Mouse (Mus musculus) forebrain, embryonic 13.5 days (tissue): Measurements from ENCODE around the gene Dscam. TPM values are rescaled to one million over a fixed set of nuclear protein-coding genes. Genes with fewer than 3 reads are reported as not detected.

Experiments
- ATAC-seq: fragments of 200-750 bp; cut with Nextera tagmentation; 2 replicates; pipeline ENCODE4 v1.8.0; 2017
- H3K27ac ChIP-seq: fragments of 300-500 bp; sonication (generic); 2 replicates; pipeline ENCODE4 v1.5.1; 2015; ENCODE audit warnings: inconsistent platforms, mild to moderate bottlenecking, moderate library complexity
- H3K27me3 ChIP-seq: fragments of 300-500 bp; sonication (generic); 2 replicates; pipeline ENCODE4 v1.6.1; 2015; ENCODE audit warnings: mild to moderate bottlenecking, inconsistent platforms
- H3K36me3 ChIP-seq: fragments of 300-500 bp; sonication (generic); 2 replicates; pipeline ENCODE4 v1.6.1; 2015; ENCODE audit warnings: mild to moderate bottlenecking, inconsistent platforms; ENCODE audit not compliant: poor library complexity, severe bottlenecking
- H3K4me1 ChIP-seq: fragments of 300-500 bp; sonication (generic); 2 replicates; pipeline ENCODE4 v1.6.1; 2015; ENCODE audit warnings: inconsistent platforms
- H3K4me2 ChIP-seq: fragments of 300-500 bp; sonication (generic); 2 replicates; pipeline ENCODE4 v1.6.1; 2015; ENCODE audit warnings: inconsistent platforms, mild to moderate bottlenecking, moderate library complexity
- H3K4me3 ChIP-seq: fragments of 300-500 bp; sonication (generic); 2 replicates; pipeline ENCODE4 v1.5.1; 2015; ENCODE audit warnings: mild to moderate bottlenecking, inconsistent platforms
- H3K9ac ChIP-seq: fragments of 300-500 bp; sonication (generic); 2 replicates; pipeline ENCODE4 v1.6.1; 2015; ENCODE audit warnings: mild to moderate bottlenecking, inconsistent platforms
- H3K9me3 ChIP-seq: fragments of 300-500 bp; sonication (generic); replicated peaks from 2 replicates; pipeline ENCODE4 v1.6.1; 2016; ENCODE audit warnings: inconsistent platforms
- WGBS: fragments of 180-500 bp; shearing (Covaris S2); methylation state at CpG from one replicate; pipeline ENCODE4 v1.1.7; 2015; 5-methylcytosine and 5-hydroxymethylcytosine counted together
- polyA plus RNA-seq: library from polyadenylated mRNA; unstranded; fragments of >200 nt; fragmentation: Nextera tagmentation; extraction: Ambion mirVana; gene quantifications from 2 replicates; pipeline ENCODE4 v1.2.1, GENCODE M21; 2015

Gene Dscam
- polyA plus RNA-seq, 1 experiment from 2014 or later: 3.5 TPM

- WGBS: 19% methylated on average over 4 of the region's 4 CpGs
- H3K27ac ChIP-seq: no peak overlapping the region
- ATAC-seq: peak; percentile 73
Observed at GRCm38 (mm10) chr16:96684581-96684980, 486.0 kb downstream of the Dscam start.

GRCm38 (mm10) chr16:96682289-96682972 lies 488.1 kb downstream of the Dscam start:
- H3K9me3 ChIP-seq: no peaks in the 10 kb centered on the region
- WGBS: 80% methylated on average over 5 of the region's 5 CpGs
- H3K27me3 ChIP-seq: no peaks in the 10 kb centered on the region
- no peak overlapping the region for H3K4me3 ChIP-seq
- H3K27ac ChIP-seq: no peak overlapping the region
- H3K4me2 ChIP-seq: no peak overlapping the region
- ATAC-seq: no peak
- H3K4me1 ChIP-seq: peaks cover under 1% of the 10 kb centered on the region; the same call in 1 of the 2 replicates
- no peaks in the 10 kb centered on the region for H3K36me3 ChIP-seq
- no peak overlapping the region for H3K9ac ChIP-seq

More at GRCm38 (mm10) chr16:96684581-96684980, 486.0 kb downstream of the Dscam start:
- H3K36me3 ChIP-seq: no peaks in the 10 kb centered on the region
- H3K4me1 ChIP-seq: no peaks in the 10 kb centered on the region; the same call in 1 of the 2 replicates
- H3K4me2 ChIP-seq: no peak overlapping the region
- H3K27me3 ChIP-seq: no peaks in the 10 kb centered on the region
- H3K4me3 ChIP-seq: no peak overlapping the region
- H3K9ac ChIP-seq: no peak overlapping the region
- H3K9me3 ChIP-seq: no peaks in the 10 kb centered on the region

GRCm38 (mm10) chr16:96679981-96680380 lies 490.6 kb downstream of the Dscam start:
- ATAC-seq: no peak
- WGBS: 89% methylated on average over 8 of the region's 8 CpGs
- H3K4me3 ChIP-seq: no peak overlapping the region

GRCm38 (mm10) chr16:96677471-96677870 lies 493.1 kb downstream of the Dscam start:
- H3K27ac ChIP-seq: no peak overlapping the region
- no peak overlapping the region for H3K4me3 ChIP-seq
- no peaks in the 10 kb centered on the region for H3K27me3 ChIP-seq
- no peaks in the 10 kb centered on the region for H3K36me3 ChIP-seq
- WGBS: 46% methylated on average over 2 of the region's 2 CpGs
- no peak overlapping the region for H3K4me2 ChIP-seq
- H3K9ac ChIP-seq: no peak overlapping the region
- no peak for ATAC-seq
- H3K9me3 ChIP-seq: no peaks in the 10 kb centered on the region
- peaks cover 20% of the 10 kb centered on the region for H3K4me1 ChIP-seq

More at GRCm38 (mm10) chr16:96679981-96680380, 490.6 kb downstream of the Dscam start:
- no peaks in the 10 kb centered on the region for H3K9me3 ChIP-seq
- H3K4me1 ChIP-seq: peaks cover 4% of the 10 kb centered on the region; the same call in 1 of the 2 replicates
- no peak overlapping the region for H3K9ac ChIP-seq
- no peaks in the 10 kb centered on the region for H3K27me3 ChIP-seq
- no peaks in the 10 kb centered on the region for H3K36me3 ChIP-seq
- no peak overlapping the region for H3K27ac ChIP-seq
- no peak overlapping the region for H3K4me2 ChIP-seq

GRCm38 (mm10) chr16:96676663-96677062 lies 493.9 kb downstream of the Dscam start:
- Histone ChIP-seq H3K4me2 (no peak overlapping the region), H3K4me3 (no peak overlapping the region), H3K4me1 (peaks cover 21% of the 10 kb centered on the region), H3K27me3 (no peaks in the 10 kb centered on the region), H3K27ac (no peak overlapping the region), H3K9ac (no peak overlapping the region), H3K36me3 (no peaks in the 10 kb centered on the region), H3K9me3 (no peaks in the 10 kb centered on the region)
- no peak for ATAC-seq
- WGBS: 76% methylated on average over 1 of the region's 1 CpGs

GRCm38 (mm10) chr16:96673191-96673847 lies 497.2 kb downstream of the Dscam start:
- whole genome bisulfite sequencing: 36% methylated on average over 25 of the region's 25 CpGs
- no peak overlapping the region for H3K4me3 ChIP-seq
- no peaks in the 10 kb centered on the region for H3K36me3 ChIP-seq
- H3K9ac ChIP-seq: peak overlapping the region; percentile 43; the same call in 1 of the 2 replicates
- H3K27ac ChIP-seq: peak overlapping the region; percentile 19; the same call in 1 of the 2 replicates
- no peaks in the 10 kb centered on the region for H3K27me3 ChIP-seq
- H3K4me2 ChIP-seq: peak overlapping the region; percentile 42
- peaks cover 21% of the 10 kb centered on the region for H3K4me1 ChIP-seq
- peak; percentile 85 for ATAC-seq
- no peaks in the 10 kb centered on the region for H3K9me3 ChIP-seq

GRCm38 (mm10) chr16:96671603-96672374 lies 498.8 kb downstream of the Dscam start:
- Histone ChIP-seq H3K27ac (no peak overlapping the region), H3K4me2 (no peak overlapping the region), H3K9me3 (no peaks in the 10 kb centered on the region), H3K9ac (no peak overlapping the region), H3K4me1 (peaks cover 17% of the 10 kb centered on the region), H3K36me3 (no peaks in the 10 kb centered on the region), H3K4me3 (no peak overlapping the region), H3K27me3 (no peaks in the 10 kb centered on the region)
- WGBS: 62% methylated on average over 11 of the region's 11 CpGs
- peak; percentile 20; the same call in 1 of the 2 replicates for ATAC-seq

- Histone ChIP-seq H3K27ac (no peak overlapping the region), H3K4me2 (no peak overlapping the region), H3K36me3 (no peaks in the 10 kb centered on the region), H3K27me3 (no peaks in the 10 kb centered on the region), H3K4me3 (no peak overlapping the region), H3K9ac (no peak overlapping the region), H3K9me3 (no peaks in the 10 kb centered on the region), H3K4me1 (peaks cover 17% of the 10 kb centered on the region)
- ATAC-seq: no peak
- WGBS: 82% methylated on average over 5 of the region's 5 CpGs
Observed at GRCm38 (mm10) chr16:96669706-96670105, 500.8 kb downstream of the Dscam start.

- Histone ChIP-seq H3K4me2 (no peak overlapping the region), H3K9me3 (no peaks in the 10 kb centered on the region), H3K4me1 (peaks cover 12% of the 10 kb centered on the region), H3K27ac (no peak overlapping the region), H3K27me3 (no peaks in the 10 kb centered on the region), H3K4me3 (no peak overlapping the region), H3K9ac (no peak overlapping the region), H3K36me3 (no peaks in the 10 kb centered on the region)
- ATAC-seq: no peak
- 79% methylated on average over 1 of the region's 1 CpGs for WGBS
Observed at GRCm38 (mm10) chr16:96668478-96668877, 502.1 kb downstream of the Dscam start.

GRCm38 (mm10) chr16:96661073-96661472 lies 509.5 kb downstream of the Dscam start:
- 93% methylated on average over 3 of the region's 3 CpGs for WGBS
- H3K4me3 ChIP-seq: no peak overlapping the region
- no peaks in the 10 kb centered on the region for H3K27me3 ChIP-seq
- H3K4me2 ChIP-seq: no peak overlapping the region
- H3K36me3 ChIP-seq: no peaks in the 10 kb centered on the region
- H3K4me1 ChIP-seq: 0 out of 2 replicates have a peak, but pooled peaks cover 4% of the 10 kb centered on the region
- no peak for ATAC-seq
- H3K9ac ChIP-seq: no peak overlapping the region
- no peaks in the 10 kb centered on the region for H3K9me3 ChIP-seq
- no peak overlapping the region for H3K27ac ChIP-seq

GRCm38 (mm10) chr16:96659275-96659674 lies 511.3 kb downstream of the Dscam start:
- no peak overlapping the region for H3K4me3 ChIP-seq
- no peak for ATAC-seq
- no peaks in the 10 kb centered on the region for H3K36me3 ChIP-seq
- H3K9ac ChIP-seq: no peak overlapping the region
- 53% methylated on average over 5 of the region's 5 CpGs for WGBS
- H3K4me2 ChIP-seq: no peak overlapping the region
- 0 out of 2 replicates have a peak, but pooled peaks cover 4% of the 10 kb centered on the region for H3K4me1 ChIP-seq
- H3K27me3 ChIP-seq: no peaks in the 10 kb centered on the region
- H3K27ac ChIP-seq: no peak overlapping the region
- H3K9me3 ChIP-seq: no peaks in the 10 kb centered on the region

- Histone ChIP-seq H3K4me2 (no peak overlapping the region), H3K27me3 (no peaks in the 10 kb centered on the region), H3K9me3 (no peaks in the 10 kb centered on the region), H3K36me3 (no peaks in the 10 kb centered on the region), H3K27ac (no peak overlapping the region), H3K9ac (no peak overlapping the region), H3K4me1 (0 out of 2 replicates have a peak, but pooled peaks cover 4% of the 10 kb centered on the region), H3K4me3 (no peak overlapping the region)
- WGBS: 90% methylated on average over 4 of the region's 4 CpGs
- ATAC-seq: no peak
Observed at GRCm38 (mm10) chr16:96655548-96655947, 515.0 kb downstream of the Dscam start.
